Mouse (Mus musculus) cerebellum, adult 2 months (tissue): ENCODE results near the gene Etv6. TPM values are rescaled to one million over a fixed set of nuclear protein-coding genes. Genes with fewer than 3 reads are reported as not detected.
A peak's percentile ranks its signal among the peaks of the same experiment; 100 is the strongest.
"Not testable (repeated sequence)": the region's sequence is repeated elsewhere in the genome, so short reads cannot be mapped to it uniquely, and the experiment has no call there.

Source experiments
- DNase-seq, 2 experiments: peaks; one replicate each; pipeline ENCODE4 v3.0.0; 2021
- H3K27ac ChIP-seq: fragments of 200-500 bp; 2 replicates; pipeline ENCODE4 v1.5.1; 2012; ENCODE audit warnings: low read length, control low read depth, inconsistent platforms; ENCODE audit not compliant: insufficient read depth
- H3K27me3 ChIP-seq: fragments of 200-500 bp; 2 replicates; pipeline ENCODE4 v1.6.1; 2012; ENCODE audit warnings: inconsistent platforms, mild to moderate bottlenecking, low read length, moderate library complexity; ENCODE audit not compliant: control insufficient read depth, insufficient read depth
- H3K4me1 ChIP-seq: fragments of 200-500 bp; 2 replicates; pipeline ENCODE4 v1.6.1; 2011; ENCODE audit warnings: low read length; ENCODE audit not compliant: control insufficient read depth, insufficient read depth
- H3K4me3 ChIP-seq: fragments of 200-500 bp; replicated peaks from 2 replicates; pipeline ENCODE3; 2011; ENCODE audit warnings: mild to moderate bottlenecking, low read depth, low read length, control low read depth; ENCODE audit not compliant: insufficient read depth
- CTCF ChIP-seq: fragments of 200-500 bp; IDR thresholded peaks from 2 replicates; pipeline ENCODE4 v1.5.1; 2011; ENCODE audit warnings: low read depth, mild to moderate bottlenecking, control low read depth, low read length, moderate library complexity, borderline replicate concordance; ENCODE audit not compliant: insufficient read depth
- POLR2A ChIP-seq: fragments of 200-500 bp; IDR thresholded peaks from 2 replicates; pipeline ENCODE4 v1.6.1; 2011; ENCODE audit warnings: low read length, control low read depth, borderline replicate concordance; ENCODE audit not compliant: insufficient read depth
- WGBS: fragments of 180-500 bp; shearing (Covaris S2); methylation state at CpG from one replicate; pipeline ENCODE4 v1.1.7; 2018; 5-methylcytosine and 5-hydroxymethylcytosine counted together
- polyA plus RNA-seq: library from polyadenylated mRNA; depleted of rRNA; stranded (reverse); fragments of >200 nt; gene quantifications from 2 replicates; pipeline ENCODE4 v1.2.3, GENCODE M21; 2012; rRNA removed

Etv6 gene
- polyA plus RNA-seq = 8.9 and 9.1 TPM in 2 replicates

GRCm38 (mm10) chr6:134035490-134036405 is at the start of gene Etv6:
Gene Etv6, plus strand, starts transcription at chr6:134035700.
- Histone ChIP-seq H3K27ac (peak within 1 kb of the TSS; percentile 91), H3K4me1 (no peaks in the 10 kb centered on the region), H3K4me3 (peak within 1 kb of the TSS; percentile 72), H3K27me3 (no peaks in the 10 kb centered on the region)
- no peak for TF ChIP-seq CTCF
- TF ChIP-seq POLR2A = no peak
- WGBS = 2% methylated on average over 72 of the region's 78 CpGs
- DNase-seq = peak; percentile 77 to 78

- DNase-seq = no peak
- TF ChIP-seq POLR2A (no peak), CTCF (peak; percentile 2; the same call in 1 of the 2 replicates)
- Histone ChIP-seq H3K27me3 (no peaks in the 10 kb centered on the region; the same call in 1 of the 2 replicates), H3K27ac (no peak overlapping the region), H3K4me3 (no peak overlapping the region), H3K4me1 (no peaks in the 10 kb centered on the region)
- WGBS = 83% methylated on average over 2 of the region's 2 CpGs
Observed at GRCm38 (mm10) chr6:133986161-133986560, 49.3 kb upstream of the Etv6 start.

GRCm38 (mm10) chr6:133987068-133987591 is 48.4 kb upstream of the Etv6 start:
- Histone ChIP-seq H3K27ac (no peak overlapping the region), H3K4me1 (no peaks in the 10 kb centered on the region), H3K4me3 (no peak overlapping the region), H3K27me3 (no peaks in the 10 kb centered on the region; the same call in 1 of the 2 replicates)
- no peak for DNase-seq
- WGBS = 70% methylated on average over 2 of the region's 2 CpGs
- TF ChIP-seq POLR2A = no peak
- TF ChIP-seq CTCF = no peak

GRCm38 (mm10) chr6:133988011-133988410 is 47.5 kb upstream of the Etv6 start:
- TF ChIP-seq CTCF = no peak
- no peaks in the 10 kb centered on the region for H3K4me1 ChIP-seq
- 57% methylated on average over 9 of the region's 9 CpGs for WGBS
- no peak overlapping the region for H3K4me3 ChIP-seq
- H3K27ac ChIP-seq = no peak overlapping the region
- no peak for DNase-seq
- H3K27me3 ChIP-seq = no peaks in the 10 kb centered on the region; the same call in 1 of the 2 replicates

GRCm38 (mm10) chr6:133997461-133997860 is 38.0 kb upstream of the Etv6 start:
- 93% methylated on average over 2 of the region's 2 CpGs for WGBS
- TF ChIP-seq CTCF (no peak), POLR2A (no peak)
- no peak overlapping the region for H3K4me3 ChIP-seq
- no peaks in the 10 kb centered on the region for H3K27me3 ChIP-seq
- DNase-seq = no peak
- H3K4me1 ChIP-seq = no peaks in the 10 kb centered on the region
- no peak overlapping the region for H3K27ac ChIP-seq

GRCm38 (mm10) chr6:133997935-133998334 is 37.6 kb upstream of the Etv6 start:
- TF ChIP-seq POLR2A (no peak), CTCF (no peak)
- Histone ChIP-seq H3K4me1 (no peaks in the 10 kb centered on the region), H3K27ac (no peak overlapping the region), H3K4me3 (no peak overlapping the region), H3K27me3 (no peaks in the 10 kb centered on the region)
- 84% methylated on average over 2 of the region's 2 CpGs for WGBS
- no peak for DNase-seq

- H3K4me3 ChIP-seq, H3K27me3 ChIP-seq, H3K27ac ChIP-seq, DNase-seq, H3K4me1 ChIP-seq: not testable (repeated sequence)
- WGBS = 76% methylated on average over 6 of the region's 12 CpGs
Observed at GRCm38 (mm10) chr6:134014488-134015110, 20.9 kb upstream of the Etv6 start.

GRCm38 (mm10) chr6:134018807-134019206 is 16.7 kb upstream of the Etv6 start:
- Histone ChIP-seq H3K27ac (no peak overlapping the region), H3K4me1 (no peaks in the 10 kb centered on the region), H3K4me3 (no peak overlapping the region), H3K27me3 (no peaks in the 10 kb centered on the region)
- 97% methylated on average over 1 of the region's 1 CpGs for WGBS
- TF ChIP-seq CTCF (no peak), POLR2A (no peak)
- no peak for DNase-seq
